In the genomic region with DNA sequence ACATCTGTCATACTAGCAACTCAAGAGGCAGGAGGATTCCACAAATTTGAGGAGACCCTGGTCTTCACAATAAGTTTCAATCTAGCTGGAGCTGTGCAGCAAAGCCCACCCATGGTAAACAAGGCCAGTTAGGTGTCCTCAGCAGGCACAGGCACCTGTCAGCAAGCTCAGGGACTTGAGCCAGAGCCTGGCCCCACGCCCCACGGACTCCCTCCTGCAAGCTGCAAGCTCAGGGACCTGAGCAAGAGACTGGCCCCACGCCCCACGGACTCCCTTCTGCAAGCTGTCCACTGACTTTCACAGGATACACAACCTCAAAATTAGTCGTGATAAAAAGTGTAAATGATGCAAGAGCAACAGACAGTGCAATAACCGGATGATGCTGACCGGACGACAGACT, we compare ENCODE assay signal across 16 mouse cellular contexts.
A peak's percentile ranks its signal among the peaks of the same experiment; 100 is the strongest.
DNase-seq lines count a peak whose midpoint lies in the region; TF ChIP-seq lines count a peak whose summit lies in the region.
"Had no signal": no experiment of that assay in that cellular context is flagged by ENCODE, and none has a peak within 500 bp of the region (broad histone marks: within the 10 kb centered on the region; RNA-seq: fewer than 3 reads in every experiment).

No protein-coding gene starts in this region.

- H3K27ac ChIP-seq in thymus, adult 2 months (ENCODE audit: control insufficient read depth, insufficient read depth, low read length): no peak overlapping the region
- H3K27ac ChIP-seq in heart, embryonic 10.5 days: no peak overlapping the region
- H3K27ac ChIP-seq: embryonic facial prominence, embryonic 15.5 days; forebrain, embryonic 10.5 days; hindbrain, embryonic 12.5 days had no signal

- H3K27me3 ChIP-seq in thymus, adult 2 months (ENCODE audit: control insufficient read depth, insufficient read depth, low read length): no peaks in the 10 kb centered on the region
- H3K27me3 ChIP-seq in heart, embryonic 10.5 days (ENCODE audit: insufficient read depth, poor library complexity, severe bottlenecking): no peaks in the 10 kb centered on the region
- H3K27me3 ChIP-seq: embryonic facial prominence, embryonic 15.5 days; heart, embryonic 13.5 days; hindbrain, embryonic 12.5 days had no signal

- intact Hi-C loops in gastrocnemius, postnatal 14 days (cut with DNase I; ENCODE audit: low total_unique reads): no loop called here

- no peaks in the 10 kb centered on the region for H3K9me3 ChIP-seq in heart, embryonic 10.5 days
- H3K9me3 ChIP-seq: embryonic facial prominence, embryonic 15.5 days; forebrain, embryonic 10.5 days; heart, embryonic 13.5 days; hindbrain, embryonic 12.5 days had no signal

- no peak for TF ChIP-seq CTCF in thymus, adult 2 months (IDR thresholded peaks at IDR 0.05; ENCODE audit: borderline replicate concordance, control insufficient read depth, extremely low read depth, insufficient read depth, low read length, poor library complexity)

- no peak overlapping the region for H3K4me3 ChIP-seq in thymus, adult 2 months (ENCODE audit: control insufficient read depth, insufficient read depth, low read length)
- H3K4me3 ChIP-seq in heart, embryonic 10.5 days: no peak overlapping the region
- H3K4me3 ChIP-seq: embryonic facial prominence, embryonic 15.5 days; erythroblast, embryonic 14.5 days; forebrain, embryonic 10.5 days; heart, embryonic 13.5 days; hindbrain, embryonic 12.5 days had no signal

- DNase-seq in cerebellum, adult 11-12 months: peak; percentile 64
- no peak for DNase-seq in cerebellum, postnatal 4 days (ENCODE audit: low spot score in 2 of 2)
- peak; percentile 44 for DNase-seq in gastrocnemius, postnatal 14 days
- DNase-seq in gastrocnemius, postnatal 10 days: no peak
- DNase-seq in cerebellum, postnatal 36 days: peak; percentile 44 to 71
- DNase-seq in thymus, adult 2 months: no peak
- DNase-seq in heart, embryonic 10.5 days (ENCODE audit: low spot score): no peak
- DNase-seq: adrenal gland, postnatal 10 days; embryo, embryonic 11 days; heart, postnatal 36 days; kidney, adult 8-10 months had no signal

- no peak for TF ChIP-seq POLR2A in thymus, adult 2 months (IDR thresholded peaks at IDR 0.05; ENCODE audit: control insufficient read depth, extremely low read depth, insufficient read depth, low read length, poor library complexity)

- no peaks in the 10 kb centered on the region for H3K36me3 ChIP-seq in thymus, adult 2 months (ENCODE audit: control insufficient read depth, insufficient read depth, low read length)
- H3K36me3 ChIP-seq in heart, embryonic 10.5 days: peaks cover 5% of the 10 kb centered on the region; the same call in 1 of the 2 replicates
- H3K36me3 ChIP-seq: embryonic facial prominence, embryonic 15.5 days; hindbrain, embryonic 12.5 days had no signal

- no peaks in the 10 kb centered on the region for H3K4me1 ChIP-seq in thymus, adult 2 months (replicated peaks; ENCODE audit: control insufficient read depth, insufficient read depth, low read length)
- peaks cover 19% of the 10 kb centered on the region for H3K4me1 ChIP-seq in heart, embryonic 10.5 days
- H3K4me1 ChIP-seq: embryonic facial prominence, embryonic 15.5 days had no signal

- WGBS in thymus, adult 2 months: 96% methylated on average over 8 of the region's 8 CpGs
- WGBS in heart, embryonic 10.5 days: 87% methylated on average over 8 of the region's 8 CpGs

Comparison
In these comparisons a context has a peak if more than half of its experiments do, and no peak if none do; other contexts are left out.
1. DNase-seq: peak in cerebellum, adult 11-12 months (single experiment), gastrocnemius, postnatal 14 days (single experiment) and cerebellum, postnatal 36 days (2 of 2); none in cerebellum, postnatal 4 days (0 of 2), gastrocnemius, postnatal 10 days (single experiment), thymus, adult 2 months (single experiment) and heart, embryonic 10.5 days (single experiment).